Mouse (Mus musculus) MEL (cell line): ENCODE measurements at regions not wholly inside any gene's neighbourhood (a gene's known extent, or its start where the extent isn't known, plus 50 kb on each side); places are given as distances from the start of the nearest gene placed in this dataset.

ENCODE experiments used
- DNase-seq: peaks from one replicate; pipeline ENCODE4 v3.0.0; 2011; ENCODE audit warnings: low read depth, low spot score
- H3K27ac ChIP-seq: 2 replicates; pipeline ENCODE4 v1.5.1; 2012; ENCODE audit warnings: low read depth, mild to moderate bottlenecking, control low read depth, low read length, moderate library complexity; ENCODE audit not compliant: control insufficient read depth
- H3K27me3 ChIP-seq, 2 experiments: fragments of 150-350 bp in 1 of 2; sonication (generic) in 1 of 2; 2 replicates each; pipeline ENCODE4 v1.6.1; 2012; ENCODE audit warnings: low read length in 2 of 2, mild to moderate bottlenecking in 2 of 2, improper control_type of control experiment in 1 of 2, moderate library complexity in 1 of 2; ENCODE audit not compliant: insufficient read depth in 2 of 2, control insufficient read depth in 1 of 2
- H3K36me3 ChIP-seq, 2 experiments: 2 replicates each; pipeline ENCODE4 v1.6.1; 2012 to 2014; ENCODE audit warnings: low read length in 2 of 2, improper control_type of control experiment in 1 of 2, inconsistent platforms in 1 of 2, mild to moderate bottlenecking in 1 of 2; ENCODE audit not compliant: insufficient read depth in 2 of 2, control insufficient read depth in 1 of 2
- H3K4me1 ChIP-seq, 2 experiments: fragments of 150-350 bp in 1 of 2; sonication (generic) in 1 of 2; 2 replicates each; pipeline ENCODE4 v1.6.1; 2012; ENCODE audit warnings: low read length in 2 of 2, improper control_type of control experiment in 1 of 2, mild to moderate bottlenecking in 1 of 2; ENCODE audit not compliant: insufficient read depth in 2 of 2, control insufficient read depth in 1 of 2
- H3K4me3 ChIP-seq, 2 experiments: fragments of 150-350 bp in 1 of 2; sonication (generic) in 1 of 2; 2 replicates each; pipeline ENCODE4 v1.5.1; 2012; ENCODE audit warnings: low read depth in 2 of 2, low read length in 2 of 2, mild to moderate bottlenecking in 2 of 2, moderate library complexity in 2 of 2, control low read depth in 1 of 2, improper control_type of control experiment in 1 of 2; ENCODE audit not compliant: control insufficient read depth in 1 of 2, insufficient read depth in 1 of 2
- H3K79me2 ChIP-seq: 2 replicates; pipeline ENCODE4 v1.6.1; 2012; ENCODE audit warnings: mild to moderate bottlenecking, low read length, moderate library complexity; ENCODE audit not compliant: control insufficient read depth, poor library complexity, insufficient read depth
- H3K9ac ChIP-seq: 2 replicates; pipeline ENCODE4 v1.6.1; 2012; ENCODE audit warnings: low read depth, mild to moderate bottlenecking, control low read depth, low read length, moderate library complexity; ENCODE audit not compliant: control insufficient read depth, poor library complexity, severe bottlenecking
- H3K9me3 ChIP-seq: fragments of 150-350 bp; sonication (generic); replicated peaks from 2 replicates; pipeline ENCODE4 v1.6.1; 2012; ENCODE audit warnings: mild to moderate bottlenecking, low read length, improper control_type of control experiment, moderate library complexity; ENCODE audit not compliant: insufficient read depth
- BHLHE40 ChIP-seq: IDR thresholded peaks from 2 replicates; pipeline ENCODE4 v1.6.1; 2012; ENCODE audit warnings: low read depth, mild to moderate bottlenecking, inconsistent platforms, low read length, improper control_type of control experiment, borderline replicate concordance
- CTCF ChIP-seq, 3 experiments: IDR thresholded peaks in 2 of 3; conservative IDR thresholded peaks in 1 of 3; 2 replicates each; pipeline ENCODE4 v1.5.1; 2011 to 2012; ENCODE audit warnings: low read length in 3 of 3, low read depth in 2 of 3, mild to moderate bottlenecking in 2 of 3, improper control_type of control experiment in 1 of 3, inconsistent platforms in 1 of 3, mixed read lengths in 1 of 3, moderate library complexity in 1 of 3; ENCODE audit not compliant: control insufficient read depth in 1 of 3, insufficient read depth in 1 of 3, poor library complexity in 1 of 3, severe bottlenecking in 1 of 3
- EP300 ChIP-seq, 2 experiments: IDR thresholded peaks; 2 replicates each; pipeline ENCODE4 v1.6.1; 2011; ENCODE audit warnings: improper control_type of control experiment in 2 of 2, low read length in 2 of 2, low read depth in 1 of 2, mild to moderate bottlenecking in 1 of 2
- GATA1 ChIP-seq: IDR thresholded peaks from 2 replicates; pipeline ENCODE4 v1.6.1; 2011; ENCODE audit warnings: low read depth, low read length, improper control_type of control experiment
- MXI1 ChIP-seq: IDR thresholded peaks from 2 replicates; pipeline ENCODE4 v1.6.1; 2011; ENCODE audit warnings: mild to moderate bottlenecking, low read depth, low read length, improper control_type of control experiment
- NRF1 ChIP-seq: IDR thresholded peaks from 2 replicates; pipeline ENCODE4 v1.6.1; 2014; ENCODE audit warnings: low read depth, mild to moderate bottlenecking, inconsistent platforms, low read length, improper control_type of control experiment, moderate library complexity; ENCODE audit not compliant: poor library complexity, insufficient read depth, severe bottlenecking
- RAD21 ChIP-seq: IDR thresholded peaks from 2 replicates; pipeline ENCODE4 v1.6.1; 2011; ENCODE audit warnings: mild to moderate bottlenecking, low read depth, low read length, improper control_type of control experiment
- RCOR1 ChIP-seq: IDR thresholded peaks from 2 replicates; pipeline ENCODE4 v1.6.1; 2012; ENCODE audit warnings: low read depth, mild to moderate bottlenecking, inconsistent platforms, low read length, improper control_type of control experiment
- SMC3 ChIP-seq: IDR thresholded peaks from 2 replicates; pipeline ENCODE4 v1.6.1; 2011; ENCODE audit warnings: low read depth, low read length, improper control_type of control experiment
- TBP ChIP-seq: IDR thresholded peaks from 2 replicates; pipeline ENCODE4 v1.8.0; 2011; ENCODE audit warnings: low read depth, low read length, improper control_type of control experiment
- USF2 ChIP-seq, 2 experiments: IDR thresholded peaks; 2 replicates each; pipeline ENCODE4 v1.6.1; 2011 to 2012; ENCODE audit warnings: improper control_type of control experiment in 2 of 2, low read length in 2 of 2, borderline replicate concordance in 1 of 2, inconsistent platforms in 1 of 2, low read depth in 1 of 2, mild to moderate bottlenecking in 1 of 2; ENCODE audit not compliant: insufficient read depth in 1 of 2
- ZMIZ1 ChIP-seq: IDR thresholded peaks from 2 replicates; pipeline ENCODE4 v1.6.1; 2012; ENCODE audit warnings: low read depth, mild to moderate bottlenecking, inconsistent platforms, low read length, improper control_type of control experiment, moderate library complexity
- ZNF384 ChIP-seq: IDR thresholded peaks from 2 replicates; pipeline ENCODE4 v1.6.1; 2012; ENCODE audit warnings: low read depth, mild to moderate bottlenecking, inconsistent platforms, low read length, improper control_type of control experiment

- H3K36me3 ChIP-seq: no peaks in the 10 kb centered on the region
- no peak overlapping the region for H3K9ac ChIP-seq
- no peak overlapping the region for H3K27ac ChIP-seq
- H3K27me3 ChIP-seq: no peaks in the 10 kb centered on the region
- no peaks in the 10 kb centered on the region for H3K79me2 ChIP-seq
- no peak for DNase-seq
- H3K4me3 ChIP-seq: no peak overlapping the region
- H3K9me3 ChIP-seq: no peaks in the 10 kb centered on the region
- TF ChIP-seq TBP (no peak), ZNF384 (no peak), GATA1 (no peak)
- H3K4me1 ChIP-seq: no peaks in the 10 kb centered on the region
Measured at GRCm38 (mm10) chr3:132349602-132350001, 264.5 kb downstream of the Dkk2 start.

GRCm38 (mm10) chr3:132353204-132353603 lies 268.1 kb downstream of the Dkk2 start:
- no peaks in the 10 kb centered on the region for H3K36me3 ChIP-seq
- no peak overlapping the region for H3K27ac ChIP-seq
- DNase-seq: no peak
- TF ChIP-seq TBP (no peak), SMC3 (no peak), USF2 (IDR thresholded peaks at IDR 0.05; ENCODE audit: borderline replicate concordance in 1 of 2, insufficient read depth in 1 of 2, low read depth in 1 of 2, low read length in 2 of 2) (no peak), GATA1 (no peak), RAD21 (no peak)
- TF ChIP-seq, all 39 proteins: peak for 0
- H3K9ac ChIP-seq: no peak overlapping the region
- H3K4me3 ChIP-seq: no peak overlapping the region
- no peaks in the 10 kb centered on the region for H3K4me1 ChIP-seq
- no peaks in the 10 kb centered on the region for H3K27me3 ChIP-seq
- no peaks in the 10 kb centered on the region for H3K79me2 ChIP-seq
- no peaks in the 10 kb centered on the region for H3K9me3 ChIP-seq

GRCm38 (mm10) chr3:132359596-132359995 lies 270.0 kb upstream of the Gimd1 start:
- TF ChIP-seq NRF1 (no peak), SMC3 (no peak), EP300 (IDR thresholded peaks at IDR 0.05; ENCODE audit: low read depth in 1 of 2, low read length in 2 of 2) (no peak), ZMIZ1 (no peak), MXI1 (no peak), CTCF (IDR thresholded peaks at IDR 0.05 in 2 of 3, conservative IDR thresholded peaks at IDR 0.05 in 1 of 3; ENCODE audit: control insufficient read depth in 1 of 3, insufficient read depth in 1 of 3, low read depth in 2 of 3, low read length in 3 of 3, poor library complexity in 1 of 3, severe bottlenecking in 1 of 3) (no peak), BHLHE40 (no peak), RAD21 (no peak), RCOR1 (no peak)

More at GRCm38 (mm10) chr3:132359596-132359995, 270.0 kb upstream of the Gimd1 start:
- no peak overlapping the region for H3K9ac ChIP-seq
- no peaks in the 10 kb centered on the region for H3K36me3 ChIP-seq
- no peak for DNase-seq
- no peak overlapping the region for H3K4me3 ChIP-seq
- H3K4me1 ChIP-seq: no peaks in the 10 kb centered on the region
- H3K27me3 ChIP-seq: no peaks in the 10 kb centered on the region
- H3K27ac ChIP-seq: no peak overlapping the region
- no peaks in the 10 kb centered on the region for H3K9me3 ChIP-seq
- H3K79me2 ChIP-seq: no peaks in the 10 kb centered on the region
